Mouse (Mus musculus): Measurements from ENCODE around the gene Nubp2. TPM values are rescaled to one million over a fixed set of nuclear protein-coding genes. Genes with fewer than 3 reads are reported as not detected.

Nubp2 gene
- polyA plus RNA-seq, 1 experiment from 2014 or later = 70.3 TPM

Other genes with a start within 250 kb of the Nubp2 start
- gene Slc9a3r2, start 236.0 kb downstream of the Nubp2 start, polyA plus RNA-seq (2016; fragmentation: Nextera tagmentation; extraction: Ambion mirVana) = 26.4 and 33.8 TPM in 2 replicates
- not detected in 2 replicates for gene Npw, start 227.9 kb downstream of the Nubp2 start, polyA plus RNA-seq (2016; fragmentation: Nextera tagmentation; extraction: Ambion mirVana)
- 23.5 and 25.0 TPM in 2 replicates for gene Zfp598, start 216.7 kb downstream of the Nubp2 start, polyA plus RNA-seq (2016; fragmentation: Nextera tagmentation; extraction: Ambion mirVana)
- gene Syngr3, start 196.4 kb downstream of the Nubp2 start, polyA plus RNA-seq (2016; fragmentation: Nextera tagmentation; extraction: Ambion mirVana) = 27.6 and 31.7 TPM in 2 replicates
- gene Gfer, start 190.2 kb downstream of the Nubp2 start, polyA plus RNA-seq (2016; fragmentation: Nextera tagmentation; extraction: Ambion mirVana) = 43.9 and 48.4 TPM in 2 replicates
- 1.7 and 2.2 TPM in 2 replicates for gene Noxo1, start 190.1 kb downstream of the Nubp2 start, polyA plus RNA-seq (2016; fragmentation: Nextera tagmentation; extraction: Ambion mirVana)
- gene Tbl3, start 178.7 kb downstream of the Nubp2 start, polyA plus RNA-seq (2016; fragmentation: Nextera tagmentation; extraction: Ambion mirVana) = 86.8 and 97.6 TPM in 2 replicates
- 0.24 TPM in 1 of 2 replicates, not detected in the other for gene Rnf151, start 168.3 kb downstream of the Nubp2 start, polyA plus RNA-seq (2016; fragmentation: Nextera tagmentation; extraction: Ambion mirVana)
- 892 and 929 TPM in 2 replicates for gene Rps2, start 168.2 kb downstream of the Nubp2 start, polyA plus RNA-seq (2016; fragmentation: Nextera tagmentation; extraction: Ambion mirVana)
- 201 and 205 TPM in 2 replicates for gene Ndufb10, start 161.9 kb downstream of the Nubp2 start, polyA plus RNA-seq (2016; fragmentation: Nextera tagmentation; extraction: Ambion mirVana)
- not detected in 2 replicates for gene Rpl3l, start 158.5 kb downstream of the Nubp2 start, polyA plus RNA-seq (2016; fragmentation: Nextera tagmentation; extraction: Ambion mirVana)
- gene Msrb1, start 149.7 kb downstream of the Nubp2 start, polyA plus RNA-seq (2016; fragmentation: Nextera tagmentation; extraction: Ambion mirVana) = 18.4 and 20.8 TPM in 2 replicates
- 0.41 and 0.63 TPM in 2 replicates for gene Hs3st6, start 133.4 kb downstream of the Nubp2 start, polyA plus RNA-seq (2016; fragmentation: Nextera tagmentation; extraction: Ambion mirVana)
- gene Meiob, start 82.1 kb downstream of the Nubp2 start, polyA plus RNA-seq (2016; fragmentation: Nextera tagmentation; extraction: Ambion mirVana) = not detected in 2 replicates
- 29.4 and 31.2 TPM in 2 replicates for gene Hagh, start 46.2 kb downstream of the Nubp2 start, polyA plus RNA-seq (2016; fragmentation: Nextera tagmentation; extraction: Ambion mirVana)
- 18.1 and 20.5 TPM in 2 replicates for gene Fahd1, start 36.0 kb downstream of the Nubp2 start, polyA plus RNA-seq (2016; fragmentation: Nextera tagmentation; extraction: Ambion mirVana)
- 0.17 and 0.27 TPM in 2 replicates for gene Igfals, start 20.4 kb downstream of the Nubp2 start, polyA plus RNA-seq (2016; fragmentation: Nextera tagmentation; extraction: Ambion mirVana)
- gene Spsb3, start 294 bp upstream of the Nubp2 start, polyA plus RNA-seq (2016; fragmentation: Nextera tagmentation; extraction: Ambion mirVana) = 52.8 and 52.9 TPM in 2 replicates
- 42.6 and 43.6 TPM in 2 replicates for gene Eme2, start 8.7 kb upstream of the Nubp2 start, polyA plus RNA-seq (2016; fragmentation: Nextera tagmentation; extraction: Ambion mirVana)
- gene Mrps34, start 8.8 kb upstream of the Nubp2 start, polyA plus RNA-seq (2016; fragmentation: Nextera tagmentation; extraction: Ambion mirVana) = 88.0 and 89.8 TPM in 2 replicates
- 43.2 and 54.2 TPM in 2 replicates for gene Nme3, start 10.2 kb upstream of the Nubp2 start, polyA plus RNA-seq (2016; fragmentation: Nextera tagmentation; extraction: Ambion mirVana)
- 78.7 and 80.0 TPM in 2 replicates for gene Mapk8ip3, start 50.6 kb upstream of the Nubp2 start, polyA plus RNA-seq (2016; fragmentation: Nextera tagmentation; extraction: Ambion mirVana)
- gene Jpt2, start 74.3 kb upstream of the Nubp2 start, polyA plus RNA-seq (2016; fragmentation: Nextera tagmentation; extraction: Ambion mirVana) = 279 and 292 TPM in 2 replicates
- 12.8 and 15.0 TPM in 2 replicates for gene Cramp1l, start 129.4 kb upstream of the Nubp2 start, polyA plus RNA-seq (2016; fragmentation: Nextera tagmentation; extraction: Ambion mirVana)
- gene Ift140, start 129.7 kb upstream of the Nubp2 start, polyA plus RNA-seq (2016; fragmentation: Nextera tagmentation; extraction: Ambion mirVana) = 28.4 and 28.6 TPM in 2 replicates
- 10.1 and 10.4 TPM in 2 replicates for gene Tmem204, start 197.2 kb upstream of the Nubp2 start, polyA plus RNA-seq (2016; fragmentation: Nextera tagmentation; extraction: Ambion mirVana)
- 45.5 and 46.3 TPM in 2 replicates for gene Telo2, start 229.6 kb upstream of the Nubp2 start, polyA plus RNA-seq (2016; fragmentation: Nextera tagmentation; extraction: Ambion mirVana)
- gene Ptx4, start 234.4 kb upstream of the Nubp2 start, polyA plus RNA-seq (2016; fragmentation: Nextera tagmentation; extraction: Ambion mirVana) = not detected in 2 replicates
- 26.8 and 28.7 TPM in 2 replicates for gene Clcn7, start 247.0 kb upstream of the Nubp2 start, polyA plus RNA-seq (2016; fragmentation: Nextera tagmentation; extraction: Ambion mirVana)